Mouse (Mus musculus): ENCODE data around the gene Dnajb5. TPM values are rescaled to one million over a fixed set of nuclear protein-coding genes. Genes with fewer than 3 reads are reported as not detected.
"Not testable (repeated sequence)": the region's sequence is repeated elsewhere in the genome, so short reads cannot be mapped to it uniquely, and the experiment has no call there.

Gene Dnajb5
- total RNA-seq, 2 experiments from 2014 or later, result 114 to 122 TPM

DNA sequence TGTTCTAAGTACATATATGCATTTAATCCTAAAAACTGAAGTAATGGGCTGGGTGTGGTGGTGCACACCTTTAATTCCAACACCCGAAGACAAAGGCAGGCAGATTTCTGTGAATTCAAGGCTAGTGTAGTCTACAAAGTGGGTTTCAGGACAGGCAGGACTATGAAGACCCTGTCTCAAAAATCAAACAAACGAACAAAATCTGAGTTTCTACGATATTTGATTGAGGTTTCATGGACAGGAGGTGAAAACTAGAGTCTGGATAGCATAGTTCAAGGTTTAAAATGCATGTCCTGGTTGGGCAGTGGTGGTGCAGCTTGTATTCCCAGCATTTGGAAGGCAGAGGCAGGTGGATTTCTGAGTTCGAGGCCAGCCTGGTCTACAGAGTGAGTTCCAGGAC lies 19.7 kb downstream of the Dnajb5 start, which contains the start of gene 1700022I11Rik:
Gene 1700022I11Rik (plus strand): TSS at position 301 of the 400 bp plus-strand sequence.
- no peak for DNase-seq

- no peak for DNase-seq
These were observed 23.3 kb downstream of the Dnajb5 start for GRCm38 (mm10) chr4:42972952-42973351.

DNA sequence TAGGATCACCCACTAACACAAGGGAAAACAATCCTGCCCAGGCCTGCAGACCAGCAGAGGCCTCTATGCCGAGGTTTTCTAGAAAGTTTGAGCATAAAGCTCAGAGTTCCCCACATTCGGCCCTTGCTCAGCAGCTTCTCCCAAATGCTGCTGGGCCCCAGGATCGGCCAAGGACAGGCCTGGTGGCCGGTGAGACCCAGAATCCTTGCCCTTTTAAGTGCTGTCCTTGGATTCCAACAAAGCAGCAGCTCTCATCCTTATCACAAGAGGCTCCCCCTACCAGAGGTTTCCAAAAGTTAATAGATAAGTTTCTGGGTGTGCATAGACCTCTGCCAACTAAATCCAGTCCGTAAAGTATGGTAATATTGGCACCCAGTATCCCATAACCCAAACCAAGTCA lies 24.3 kb downstream of the Dnajb5 start:
- no peak for DNase-seq

DNA sequence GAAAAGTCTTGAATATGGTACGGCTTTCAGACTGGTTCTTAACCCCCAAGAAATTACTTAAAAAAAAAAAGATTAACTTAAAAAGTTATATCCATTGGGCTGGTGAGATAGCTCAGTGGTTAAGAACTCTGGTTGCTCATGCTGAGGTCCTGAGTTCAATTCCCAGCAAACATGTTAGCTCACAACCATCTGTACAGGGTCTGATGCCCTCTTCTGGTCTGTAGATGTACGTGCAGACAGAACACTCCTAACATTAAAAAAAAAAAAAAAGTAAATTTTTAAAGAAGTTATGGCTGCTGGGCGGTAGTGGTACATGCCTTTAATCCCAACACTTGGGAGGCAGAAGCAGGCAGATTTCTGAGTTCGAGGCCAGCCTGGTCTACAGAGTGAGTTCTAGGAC lies 28.4 kb downstream of the Dnajb5 start:
- no peak for DNase-seq

DNA sequence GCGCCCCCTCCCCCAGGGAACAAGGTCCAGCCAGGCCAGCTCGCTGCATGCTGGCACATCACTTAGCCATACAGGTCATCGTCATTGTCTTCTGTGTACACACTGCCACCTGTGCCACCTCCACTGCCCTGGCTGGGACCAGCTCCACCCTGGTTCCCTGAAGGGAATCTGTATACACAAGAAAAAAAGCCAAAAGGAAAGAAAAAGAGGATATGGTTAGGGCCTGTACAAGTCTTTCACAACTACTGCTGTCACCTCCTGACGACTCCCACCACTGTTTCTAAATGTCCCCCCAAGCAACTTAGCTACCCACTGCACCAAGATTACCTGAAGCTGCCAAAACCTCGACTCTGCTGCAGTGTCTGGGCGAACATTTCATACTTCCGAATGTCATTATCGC lies 30.9 kb downstream of the Dnajb5 start:
- DNase-seq, result not testable (repeated sequence)

GRCm38 (mm10) chr4:42988296-42988695 lies 38.7 kb downstream of the Dnajb5 start:
- no peak for DNase-seq

GRCm38 (mm10) chr4:42998022-42998421 lies 48.4 kb downstream of the Dnajb5 start:
- DNase-seq, result no peak

DNA sequence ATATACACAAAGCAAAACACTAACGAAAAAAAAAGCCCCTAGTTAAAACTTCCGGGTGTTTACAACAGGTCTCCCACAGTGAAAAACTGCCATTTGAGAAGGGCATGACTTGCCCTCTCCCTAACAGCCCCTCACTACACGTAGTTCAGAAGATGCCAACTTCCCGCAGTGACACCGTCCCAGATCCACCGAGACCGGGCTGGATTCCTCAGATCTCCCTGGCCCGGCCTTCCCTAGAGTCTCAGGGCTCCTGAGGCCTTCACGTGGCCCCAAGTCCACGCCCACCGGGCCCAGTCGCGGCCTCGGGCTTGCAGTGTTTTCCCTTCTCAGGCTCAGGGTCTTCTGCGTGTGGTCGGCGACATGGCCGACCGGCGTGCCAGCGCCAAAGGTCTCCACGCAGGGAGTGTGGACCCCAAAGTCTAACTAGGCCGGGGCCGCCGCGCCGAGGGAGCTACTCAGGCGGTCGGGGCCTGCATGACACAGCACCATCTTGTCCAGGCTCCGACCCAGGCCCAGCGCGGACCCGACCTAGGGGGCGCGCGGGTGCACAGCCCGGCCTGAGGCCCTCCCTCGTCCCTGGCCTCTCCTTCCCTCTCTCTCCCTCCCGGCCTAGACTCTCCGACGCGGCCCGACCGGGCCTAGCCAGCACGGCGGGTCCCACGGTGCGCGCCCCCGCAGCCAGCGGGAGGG lies 50.0 kb downstream of the Dnajb5 start:
- peak; percentile 66 for DNase-seq

DNA sequence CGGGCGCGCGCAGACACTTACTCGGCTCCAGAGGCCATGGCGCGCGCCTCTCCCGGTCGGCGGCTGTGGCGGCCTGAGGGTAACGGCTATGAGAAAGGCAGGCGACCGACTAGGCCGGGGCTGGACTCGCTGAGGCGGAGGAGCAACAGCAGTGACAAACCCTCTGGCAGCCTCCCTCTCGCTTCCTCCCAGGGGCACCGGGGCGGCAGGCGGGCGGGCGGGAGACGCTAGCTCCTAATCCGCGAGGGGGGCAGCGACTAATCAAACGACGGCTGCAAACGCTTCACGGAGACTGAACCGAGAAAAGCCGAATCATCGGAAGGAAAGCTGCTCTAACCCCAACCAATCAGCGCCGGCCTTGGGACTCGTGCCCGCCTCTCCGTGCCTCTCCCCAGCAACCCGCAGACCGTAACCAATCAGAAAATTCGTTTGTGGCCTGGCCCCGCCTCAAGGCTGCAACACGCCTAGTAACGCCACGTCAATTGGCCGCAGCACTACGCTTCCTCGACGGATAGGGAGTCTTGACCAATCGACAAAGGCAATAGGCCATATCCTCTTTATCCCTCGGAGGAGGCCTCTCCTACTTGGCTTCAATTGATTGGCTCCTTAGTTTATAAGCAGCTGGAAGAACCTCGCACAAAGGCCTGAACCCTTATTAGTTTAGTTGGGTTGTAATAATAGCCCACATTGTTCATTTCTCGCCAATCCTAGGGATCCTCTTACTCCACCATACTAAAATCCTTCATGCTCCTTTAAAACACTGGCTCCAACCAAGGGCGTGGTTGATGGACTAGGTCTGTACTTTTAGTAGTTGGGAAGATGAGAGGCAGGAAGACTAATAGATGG lies 50.8 kb downstream of the Dnajb5 start, which contains the start of gene Vcp:
Gene Vcp (minus strand): TSS at position 367 of the 846 bp plus-strand sequence.
- DNase-seq, result peak; percentile 99

- no peak for DNase-seq
These were observed 51.7 kb downstream of the Dnajb5 start for GRCm38 (mm10) chr4:43001272-43001671.

DNA sequence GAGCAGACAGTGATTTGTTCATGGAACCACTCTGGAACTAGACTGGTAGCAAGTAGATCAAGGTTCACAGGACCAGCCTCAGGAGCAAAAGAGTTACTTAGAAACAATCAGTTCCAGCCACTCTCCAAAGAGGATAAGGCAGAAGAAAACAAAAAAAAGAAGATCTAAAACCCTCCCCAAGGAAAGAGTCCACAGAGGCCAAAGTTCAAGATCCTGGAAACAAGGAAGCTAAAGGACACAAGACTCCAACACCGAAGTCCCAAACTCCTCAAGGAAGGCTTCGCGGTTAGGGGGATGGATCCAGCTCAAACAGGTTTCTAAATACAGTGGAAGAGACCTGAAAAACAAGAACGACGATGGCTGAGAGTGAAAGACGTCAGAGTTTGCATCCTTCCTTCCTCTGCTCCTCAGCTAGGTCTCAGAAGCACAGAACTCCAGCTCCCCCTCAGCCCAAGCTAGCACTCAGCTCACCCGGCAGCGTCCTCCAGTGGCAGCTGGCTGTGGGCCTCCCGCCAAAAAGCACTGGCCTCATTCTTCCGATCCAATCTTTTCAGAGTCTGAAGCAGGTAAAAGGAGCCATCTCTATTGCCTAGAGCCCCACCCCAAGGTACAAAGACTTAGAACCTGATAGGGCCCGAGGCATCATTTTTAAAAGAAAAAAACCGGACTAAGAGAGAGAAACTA lies 53.3 kb downstream of the Dnajb5 start:
- peak; percentile 31 for DNase-seq

DNA sequence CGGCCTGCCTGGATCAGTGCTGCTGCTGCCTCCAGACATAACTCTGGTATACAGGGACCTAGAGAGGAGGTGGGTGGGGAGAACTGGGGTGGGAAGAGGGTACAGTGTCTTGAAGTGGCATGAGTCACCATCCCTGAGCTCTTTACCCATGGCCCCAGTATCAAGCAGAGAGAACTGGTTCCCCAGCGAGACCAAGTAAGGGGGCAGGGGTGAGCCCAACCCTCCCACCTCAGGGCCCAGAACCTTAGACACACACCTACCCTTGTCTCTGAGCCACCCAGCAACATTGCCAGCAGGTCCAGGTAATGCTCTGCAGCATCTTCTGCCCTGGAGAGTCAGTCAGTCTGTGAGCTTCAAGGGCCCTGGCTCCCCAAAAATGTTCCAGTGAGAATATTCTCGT lies 55.3 kb downstream of the Dnajb5 start:
- DNase-seq, result no peak

- DNase-seq, result no peak
These were observed 56.2 kb downstream of the Dnajb5 start for GRCm38 (mm10) chr4:43005765-43006164.

Other genes with a start within 250 kb of the Dnajb5 start
- not detected for gene 4930578G10Rik, start 214.3 kb upstream of the Dnajb5 start, total RNA-seq (2021)
- gene Ccl19, start 193.2 kb upstream of the Dnajb5 start, total RNA-seq (2021), result not detected
- gene Ccl21a, start 175.8 kb upstream of the Dnajb5 start, total RNA-seq (2021), result 1 to 10 TPM; 7.7 to 8.6 TPM
- gene Fam205a1, start 95.9 kb upstream of the Dnajb5 start, total RNA-seq (2021), result not detected
- gene Gm12394, start 93.0 kb upstream of the Dnajb5 start, total RNA-seq (2021), result not detected
- under 1 TPM; 0.38 to 0.63 TPM for gene Fam205c, start 75.6 kb upstream of the Dnajb5 start, total RNA-seq (2021)
- gene Phf24, start 33.2 kb upstream of the Dnajb5 start, total RNA-seq (2021), result 1 to 10 TPM in 1 of 2 experiments, under 1 TPM in 1; 0.78 to 1.3 TPM
- not detected for gene 1700022I11Rik, start 19.8 kb downstream of the Dnajb5 start, total RNA-seq (2021)
- gene Vcp, start 50.7 kb downstream of the Dnajb5 start, total RNA-seq (2021), result 100 to 1,000 TPM; 270 to 274 TPM
- 1 to 10 TPM; 2.9 to 5.0 TPM for gene Fancg, start 60.7 kb downstream of the Dnajb5 start, total RNA-seq (2021)
- 1 to 10 TPM; 7.6 to 9.6 TPM for gene Pigo, start 76.0 kb downstream of the Dnajb5 start, total RNA-seq (2021)
- gene Stoml2, start 81.9 kb downstream of the Dnajb5 start, total RNA-seq (2021), result 10 to 100 TPM; 81.8 to 84.3 TPM
- gene Fam214b, start 96.4 kb downstream of the Dnajb5 start, total RNA-seq (2021), result 10 to 100 TPM; 19.3 to 23.7 TPM
- 1 to 10 TPM; 5.0 to 7.1 TPM for gene Unc13b, start 109.1 kb downstream of the Dnajb5 start, total RNA-seq (2021)